Mouse (Mus musculus) heart, embryonic 15.5 days (tissue): ENCODE results near the gene Rbx1. TPM values are rescaled to one million over a fixed set of nuclear protein-coding genes. Genes with fewer than 3 reads are reported as not detected.

Experiments
- ATAC-seq: fragments of 200-750 bp; cut with Nextera tagmentation; replicated peaks from 2 replicates; pipeline ENCODE4 v1.8.0; 2017; ENCODE audit warnings: low read depth, moderate TSS enrichment; ENCODE audit not compliant: insufficient number of reproducible peaks, insufficient read depth, low FRiP score
- H3K27ac ChIP-seq: fragments of 300-500 bp; sonication (generic); 2 replicates; pipeline ENCODE4 v1.5.1; 2015; ENCODE audit warnings: mild to moderate bottlenecking, inconsistent platforms
- H3K27me3 ChIP-seq: fragments of 300-500 bp; sonication (generic); 2 replicates; pipeline ENCODE4 v1.6.1; 2015; ENCODE audit warnings: inconsistent platforms
- H3K36me3 ChIP-seq: fragments of 300-500 bp; sonication (generic); 2 replicates; pipeline ENCODE4 v1.6.1; 2015; ENCODE audit warnings: mild to moderate bottlenecking, inconsistent platforms
- H3K4me1 ChIP-seq: fragments of 300-500 bp; sonication (generic); replicated peaks from 2 replicates; pipeline ENCODE4 v1.6.1; 2015; ENCODE audit warnings: inconsistent platforms
- H3K4me2 ChIP-seq: fragments of 300-500 bp; sonication (generic); 2 replicates; pipeline ENCODE4 v1.6.1; 2015; ENCODE audit warnings: inconsistent platforms, mild to moderate bottlenecking, moderate library complexity
- H3K4me3 ChIP-seq: fragments of 300-500 bp; sonication (generic); 2 replicates; pipeline ENCODE4 v1.5.1; 2015; ENCODE audit warnings: mild to moderate bottlenecking, inconsistent platforms
- H3K9ac ChIP-seq: fragments of 300-500 bp; sonication (generic); 2 replicates; pipeline ENCODE4 v1.6.1; 2015; ENCODE audit warnings: mild to moderate bottlenecking, inconsistent platforms
- H3K9me3 ChIP-seq: fragments of 300-500 bp; sonication (generic); replicated peaks from 2 replicates; pipeline ENCODE4 v1.6.1; 2016; ENCODE audit warnings: inconsistent platforms
- WGBS: fragments of 180-500 bp; shearing (Covaris S2); methylation state at CpG from one replicate; pipeline ENCODE4 v1.1.7; 2015; ENCODE audit warnings: mixed read lengths; 5-methylcytosine and 5-hydroxymethylcytosine counted together
- polyA plus RNA-seq: library from polyadenylated mRNA; unstranded; fragments of >200 nt; fragmentation: Nextera tagmentation; extraction: Ambion mirVana; gene quantifications from 2 replicates; pipeline ENCODE4 v1.2.1, GENCODE M21; 2015

Gene Rbx1
- polyA plus RNA-seq, 1 experiment from 2014 or later: 354 TPM

GRCm38 (mm10) chr15:81522036-81522751 lies 56.1 kb downstream of the Rbx1 start:
- Histone ChIP-seq H3K9me3 (no peaks in the 10 kb centered on the region), H3K4me2 (peak overlapping the region; percentile 98), H3K36me3 (no peaks in the 10 kb centered on the region), H3K27me3 (no peaks in the 10 kb centered on the region), H3K9ac (peak overlapping the region; percentile 75), H3K4me1 (no peaks in the 10 kb centered on the region), H3K4me3 (peak overlapping the region; percentile 80), H3K27ac (peak overlapping the region; percentile 98)
- WGBS: under 1% methylated on average over 38 of the region's 38 CpGs
- peak; percentile 54 for ATAC-seq

- Histone ChIP-seq H3K27me3 (no peaks in the 10 kb centered on the region), H3K9ac (peak overlapping the region; percentile 75), H3K4me2 (peak overlapping the region; percentile 98), H3K4me3 (peak overlapping the region; percentile 80), H3K36me3 (no peaks in the 10 kb centered on the region), H3K4me1 (no peaks in the 10 kb centered on the region), H3K9me3 (no peaks in the 10 kb centered on the region), H3K27ac (peak overlapping the region; percentile 98)
- under 1% methylated on average over 16 of the region's 16 CpGs for WGBS
- peak; percentile 77 for ATAC-seq
Observed at GRCm38 (mm10) chr15:81522761-81523168, 56.7 kb downstream of the Rbx1 start.

GRCm38 (mm10) chr15:81523169-81523871 lies 57.2 kb downstream of the Rbx1 start:
- Histone ChIP-seq H3K9me3 (no peaks in the 10 kb centered on the region), H3K27ac (peak overlapping the region; percentile 98), H3K9ac (peak overlapping the region; percentile 75), H3K36me3 (no peaks in the 10 kb centered on the region), H3K4me1 (no peaks in the 10 kb centered on the region), H3K4me2 (peak overlapping the region; percentile 98), H3K27me3 (no peaks in the 10 kb centered on the region), H3K4me3 (peak overlapping the region; percentile 80)
- WGBS: under 1% methylated on average over 38 of the region's 41 CpGs
- peak; percentile 95 for ATAC-seq

- Histone ChIP-seq H3K4me2 (peak overlapping the region; percentile 98), H3K9ac (peak overlapping the region; percentile 75), H3K4me3 (peak overlapping the region; percentile 80), H3K36me3 (no peaks in the 10 kb centered on the region), H3K27ac (peak overlapping the region; percentile 98), H3K9me3 (no peaks in the 10 kb centered on the region), H3K27me3 (no peaks in the 10 kb centered on the region), H3K4me1 (no peaks in the 10 kb centered on the region)
- under 1% methylated on average over 12 of the region's 12 CpGs for WGBS
- no peak for ATAC-seq
Observed at GRCm38 (mm10) chr15:81523901-81524300, 57.8 kb downstream of the Rbx1 start.

Other genes starting within 250 kb of the Rbx1 start
- gene Mchr1, start 230.8 kb upstream of the Rbx1 start, polyA plus RNA-seq: 0.13 and 0.22 TPM in 2 replicates
- 47.8 and 60.5 TPM in 2 replicates for gene Slc25a17, start 105.5 kb upstream of the Rbx1 start, polyA plus RNA-seq
- gene St13, start 66.2 kb upstream of the Rbx1 start, polyA plus RNA-seq: 104 and 107 TPM in 2 replicates
- 8.9 and 10.3 TPM in 2 replicates for gene Xpnpep3, start 66.2 kb upstream of the Rbx1 start, polyA plus RNA-seq
- 1.1 and 1.3 TPM in 2 replicates for gene Dnajb7, start 58.0 kb upstream of the Rbx1 start, polyA plus RNA-seq
- gene Ep300, start 119.1 kb downstream of the Rbx1 start, polyA plus RNA-seq: 9.4 and 12.6 TPM in 2 replicates
- 12.9 and 17.2 TPM in 2 replicates for gene L3mbtl2, start 197.6 kb downstream of the Rbx1 start, polyA plus RNA-seq
- 1.4 and 2.3 TPM in 2 replicates for gene Chadl, start 231.0 kb downstream of the Rbx1 start, polyA plus RNA-seq